Mouse (Mus musculus) bone marrow, adult 2 months (tissue): ENCODE data around the gene Slamf9.

Experiments
- CTCF ChIP-seq: fragments of 200-500 bp; IDR thresholded peaks from 2 replicates; pipeline ENCODE4 v1.5.1; 2011; ENCODE audit warnings: low read length, control low read depth; ENCODE audit not compliant: control insufficient read depth, insufficient read depth
- POLR2A ChIP-seq: fragments of 200-500 bp; IDR thresholded peaks from 2 replicates; pipeline ENCODE4 v1.6.1; 2011; ENCODE audit warnings: low read depth, mild to moderate bottlenecking, control low read depth, low read length, borderline replicate concordance; ENCODE audit not compliant: control insufficient read depth

DNA sequence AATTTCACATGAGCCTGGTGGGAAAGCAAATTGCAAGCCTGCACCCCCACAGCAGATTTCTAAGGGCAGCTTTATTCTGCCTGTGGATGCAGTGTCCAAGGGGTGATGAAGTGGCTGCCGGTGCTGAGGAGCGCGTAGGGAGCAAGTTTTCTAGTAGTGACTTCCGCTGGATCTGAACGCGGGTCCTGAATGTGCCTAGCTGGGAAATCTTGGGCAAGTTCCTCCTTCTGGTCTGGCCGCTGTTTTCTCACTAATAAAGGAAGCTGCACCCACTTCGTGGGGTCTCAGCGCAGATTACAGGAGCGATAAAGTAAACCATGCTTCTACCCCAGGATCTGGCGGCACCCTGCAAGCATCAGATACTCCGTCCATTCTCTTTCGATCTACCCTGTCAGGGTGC is 6.0 kb downstream of the Slamf9 start:
- TF ChIP-seq POLR2A: no peak
- no peak for TF ChIP-seq CTCF
